Mouse (Mus musculus) liver, embryonic 14.5 days (tissue): ENCODE measurements around the gene Pikfyve. TPM values are rescaled to one million over a fixed set of nuclear protein-coding genes. Genes with fewer than 3 reads are reported as not detected.

Experiments used
- ATAC-seq: fragments of 200-750 bp; cut with Nextera tagmentation; 2 replicates; pipeline ENCODE4 v1.8.0; 2017; ENCODE audit warnings: moderate number of reproducible peaks, mild to moderate bottlenecking, moderate library complexity; ENCODE audit not compliant: insufficient read depth
- DNase-seq, 3 experiments: peaks; one replicate each; pipeline ENCODE4 v3.0.0-alpha.2; 2012 to 2013; ENCODE audit warnings: low read depth in 3 of 3, low spot score in 3 of 3
- H3K27ac ChIP-seq: fragments of 300-500 bp; sonication (generic); 2 replicates; pipeline ENCODE4 v1.5.1; 2014; ENCODE audit warnings: moderate library complexity, mild to moderate bottlenecking, control low read depth, inconsistent platforms
- H3K27me3 ChIP-seq: fragments of 300-500 bp; sonication (generic); 2 replicates; pipeline ENCODE4 v1.6.1; 2014; ENCODE audit warnings: mild to moderate bottlenecking, low read length, moderate library complexity; ENCODE audit not compliant: control insufficient read depth, insufficient read depth
- H3K36me3 ChIP-seq: fragments of 300-500 bp; sonication (generic); replicated peaks from 2 replicates; pipeline ENCODE4 v1.6.1; 2014; ENCODE audit warnings: low read depth; ENCODE audit not compliant: control insufficient read depth, insufficient read depth
- H3K4me1 ChIP-seq, 2 experiments: fragments of 200-500 bp in 1 of 2; fragments of 300-500 bp in 1 of 2; sonication (generic) in 1 of 2; replicated peaks; 2 replicates each; pipeline ENCODE4 v1.6.1; 2012 to 2014; ENCODE audit warnings: antibody characterized with exemption in 1 of 2, inconsistent platforms in 1 of 2, low read length in 1 of 2; ENCODE audit not compliant: control insufficient read depth in 2 of 2, insufficient read depth in 2 of 2
- H3K4me2 ChIP-seq: fragments of 300-500 bp; sonication (generic); 2 replicates; pipeline ENCODE4 v1.6.1; 2014; ENCODE audit warnings: low read depth, mild to moderate bottlenecking, control low read depth, moderate library complexity
- H3K4me3 ChIP-seq, 2 experiments: fragments of 200-500 bp in 1 of 2; fragments of 300-500 bp in 1 of 2; sonication (generic) in 1 of 2; 2 replicates each; pipeline ENCODE4 v1.5.1; 2012 to 2014; ENCODE audit warnings: low read depth in 2 of 2, low read length in 2 of 2, mild to moderate bottlenecking in 2 of 2, control low read depth in 1 of 2, inconsistent platforms in 1 of 2, moderate library complexity in 1 of 2; ENCODE audit not compliant: insufficient read depth in 1 of 2
- H3K9ac ChIP-seq: fragments of 300-500 bp; sonication (generic); replicated peaks from 2 replicates; pipeline ENCODE4 v1.6.1; 2014; ENCODE audit warnings: mild to moderate bottlenecking, control low read depth, moderate library complexity
- H3K9me3 ChIP-seq: fragments of 300-500 bp; sonication (generic); 2 replicates; pipeline ENCODE4 v1.6.1; 2016; ENCODE audit warnings: low read length, mixed read lengths; ENCODE audit not compliant: control insufficient read depth
- CTCF ChIP-seq: IDR thresholded peaks from 2 replicates; pipeline ENCODE4 v1.5.1; 2016; ENCODE audit warnings: antibody characterized with exemption, low read depth, control low read depth
- EP300 ChIP-seq: IDR thresholded peaks from 2 replicates; pipeline ENCODE4 v1.6.1; 2016; ENCODE audit warnings: antibody characterized with exemption, low read depth
- WGBS: fragments of 180-500 bp; shearing (Covaris S2); extraction: QIAGEN DNeasy Blood & Tissue Kit; methylation state at CpG from one replicate; pipeline ENCODE4 v1.1.7; 2014; ENCODE audit not compliant: insufficient replicate concordance; 5-methylcytosine and 5-hydroxymethylcytosine counted together
- polyA plus RNA-seq, 2 experiments: library from polyadenylated mRNA; depleted of rRNA in 1 of 2; stranded (reverse) in 1 of 2; unstranded in 1 of 2; fragments of >200 nt; fragmentation: Nextera tagmentation in 1 of 2; extraction: Ambion mirVana in 1 of 2; gene quantifications; 2 replicates each; pipeline versions ENCODE4 v1.2.1 to v1.2.3; 2012 to 2014

Gene Pikfyve
- polyA plus RNA-seq (2012; rRNA removed) = 1.6 and 2.6 TPM in 2 replicates
- 4.9 and 5.1 TPM in 2 replicates for polyA plus RNA-seq (2014; fragmentation: Nextera tagmentation; extraction: Ambion mirVana)

DNA sequence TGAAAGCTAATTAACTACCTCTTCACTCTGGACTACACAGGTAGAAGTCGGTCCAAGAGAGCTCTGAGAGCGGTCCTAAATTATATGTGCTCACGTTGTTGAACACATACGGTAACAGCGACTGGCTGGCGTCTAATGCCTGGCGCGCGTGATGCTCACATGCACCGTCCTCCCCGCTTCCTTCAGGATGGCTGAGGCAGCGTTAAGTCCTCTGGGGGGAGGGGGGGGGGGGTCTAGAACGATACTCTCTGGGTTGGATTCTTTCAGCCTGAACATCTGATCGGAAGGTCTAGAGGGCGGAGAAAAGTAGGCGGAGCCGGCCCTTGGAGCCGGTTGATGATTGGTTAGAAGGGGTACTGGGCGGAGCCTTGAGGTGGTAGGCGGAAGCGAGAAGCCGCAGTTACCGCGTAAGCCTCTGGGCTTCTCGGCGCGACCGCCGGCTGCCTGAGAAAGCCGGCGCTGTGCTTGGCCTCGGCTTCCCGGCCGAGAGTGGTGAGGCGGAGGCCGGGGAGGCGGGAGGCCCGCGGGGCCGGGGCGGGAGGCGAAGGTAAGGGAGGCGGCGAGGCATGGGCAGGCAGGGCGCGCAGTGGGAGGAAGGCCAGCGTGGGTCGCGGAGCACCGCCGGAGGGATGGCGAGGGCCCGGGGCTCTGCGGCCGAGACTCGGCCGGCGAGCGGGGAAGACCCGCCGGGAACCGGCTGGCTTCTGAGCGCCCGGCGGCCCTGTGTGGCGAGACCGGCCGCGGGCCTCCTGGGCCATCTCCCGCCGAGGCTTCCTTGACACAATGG lies at the start of gene Pikfyve, which contains the start of gene Idh1:
Gene Pikfyve (plus strand): TSS at position 397 of the 787 bp plus-strand sequence.
Gene Idh1 (minus strand): TSS at position 214 of the 787 bp plus-strand sequence.
- TF ChIP-seq EP300 (no peak), CTCF (peak; percentile 37)
- Histone ChIP-seq H3K4me2 (peak within 1 kb of the TSS; percentile 99), H3K4me3 (peak within 1 kb of the TSS; percentile 89 to 94), H3K9ac (peak within 1 kb of the TSS; percentile 89), H3K27me3 (no peaks in the 10 kb centered on the region), H3K4me1 (peaks cover 8 to 14% of the 10 kb centered on the region in 2 experiments; a peak in 3 of 4 replicates), H3K27ac (peak within 1 kb of the TSS; percentile 61), H3K9me3 (no peaks in the 10 kb centered on the region), H3K36me3 (no peaks in the 10 kb centered on the region)
- under 1% methylated on average over 63 of the region's 71 CpGs for WGBS
- ATAC-seq = peak; percentile 95
- peak; percentile 92 to 94 (median 92) for DNase-seq

DNA sequence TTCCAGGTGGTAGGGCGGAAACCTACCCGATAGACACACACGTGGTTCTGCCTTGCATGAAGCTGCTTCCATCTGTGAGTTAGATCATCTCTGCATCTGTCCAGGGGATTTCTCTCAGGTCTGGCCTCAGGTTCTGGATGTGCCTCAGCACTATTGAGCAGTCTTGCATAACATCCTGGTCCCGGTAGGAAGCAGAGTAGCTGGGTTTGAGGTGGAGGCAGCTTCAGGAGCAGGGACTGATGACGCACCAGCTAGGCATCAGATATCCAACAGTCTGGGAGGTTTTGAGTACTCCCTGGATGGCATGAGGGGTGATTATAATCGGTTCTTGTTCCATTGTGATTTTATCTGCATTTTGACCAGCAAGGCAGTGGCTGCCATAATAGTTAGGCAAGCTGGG lies 48.9 kb upstream of the Pikfyve start:
- 65% methylated on average over 6 of the region's 6 CpGs for WGBS
- no peaks in the 10 kb centered on the region for H3K36me3 ChIP-seq

DNA sequence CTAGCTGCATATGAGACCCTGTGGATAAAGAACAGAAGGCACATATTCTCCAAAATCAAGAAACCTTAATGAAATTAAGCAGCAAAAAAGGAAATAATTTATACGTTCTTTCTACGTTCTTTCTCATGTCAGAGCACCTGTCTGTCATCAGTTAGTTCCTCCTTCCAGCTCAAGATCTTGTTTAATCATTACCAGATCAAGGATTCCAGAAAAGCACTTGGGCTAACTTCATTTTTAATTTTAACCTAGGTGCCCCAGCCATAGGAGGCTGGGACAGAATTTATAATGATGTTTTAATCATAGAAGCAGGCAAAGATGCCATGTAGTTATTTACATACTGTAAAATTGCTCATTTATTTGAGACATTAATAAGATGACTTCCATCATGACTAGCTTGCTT lies 41.7 kb upstream of the Pikfyve start:
- no peak overlapping the region for H3K4me3 ChIP-seq
- no peaks in the 10 kb centered on the region for H3K4me1 ChIP-seq
- no peaks in the 10 kb centered on the region for H3K9me3 ChIP-seq
- ATAC-seq (no peak), DNase-seq (no peak)
- no peak overlapping the region for H3K27ac ChIP-seq
- no peak overlapping the region for H3K4me2 ChIP-seq
- 67% methylated on average over 2 of the region's 2 CpGs for WGBS
- H3K9ac ChIP-seq = no peak overlapping the region
- TF ChIP-seq EP300 (no peak), CTCF (no peak)
- H3K36me3 ChIP-seq = no peaks in the 10 kb centered on the region
- H3K27me3 ChIP-seq = no peaks in the 10 kb centered on the region

More for the DNA sequence above, 48.9 kb upstream of the Pikfyve start:
- Histone ChIP-seq H3K9ac (no peak overlapping the region), H3K4me3 (no peak overlapping the region), H3K4me1 (no peaks in the 10 kb centered on the region), H3K4me2 (no peak overlapping the region), H3K9me3 (no peaks in the 10 kb centered on the region), H3K27me3 (no peaks in the 10 kb centered on the region), H3K27ac (no peak overlapping the region)
- ATAC-seq (no peak), DNase-seq (no peak)
- TF ChIP-seq EP300 = no peak
- no peak for TF ChIP-seq CTCF

DNA sequence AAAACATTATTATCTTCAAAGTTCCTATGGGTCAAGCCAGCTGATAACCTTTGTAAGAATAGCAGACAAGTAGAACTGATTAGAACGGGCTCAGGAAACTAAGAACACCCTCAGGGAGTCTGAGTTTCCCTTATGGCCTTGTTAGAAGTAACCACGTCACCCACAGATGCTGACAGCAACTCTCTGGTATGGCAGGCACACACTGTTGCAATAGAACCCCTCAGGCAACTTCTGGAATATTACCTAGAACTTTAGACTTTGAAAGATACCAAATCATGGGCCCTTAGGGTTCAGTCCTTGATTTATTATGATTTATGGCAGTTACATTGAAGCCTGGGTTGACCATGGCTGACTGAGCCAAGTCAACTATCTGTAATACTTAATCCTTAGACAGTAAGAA lies 39.9 kb upstream of the Pikfyve start:
- H3K4me1 ChIP-seq = no peaks in the 10 kb centered on the region
- 12% methylated on average over 2 of the region's 2 CpGs for WGBS
- no peak for ATAC-seq

DNA sequence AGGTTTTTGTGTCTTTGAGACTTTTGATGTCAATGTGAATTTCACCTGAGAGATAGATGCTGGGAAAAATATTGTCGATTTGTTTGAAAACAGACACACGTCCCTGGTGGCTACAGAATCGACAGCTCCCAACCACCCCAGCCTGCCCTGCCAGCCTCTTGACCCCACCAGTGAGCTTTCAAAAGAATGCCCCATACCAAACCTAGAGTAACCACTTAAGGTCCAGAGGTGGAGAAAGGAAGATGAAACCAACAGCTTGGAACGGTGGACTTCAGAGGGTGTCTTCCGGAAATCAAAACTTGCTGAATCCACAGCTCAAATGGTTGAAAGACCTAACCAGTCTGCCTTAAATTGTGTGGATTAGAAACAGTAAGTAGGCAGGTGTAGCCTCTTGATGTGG lies 39.2 kb upstream of the Pikfyve start:
- no peak for TF ChIP-seq CTCF
- TF ChIP-seq EP300 = no peak
- H3K4me1 ChIP-seq = no peaks in the 10 kb centered on the region
- ATAC-seq (no peak), DNase-seq (no peak)
- H3K27me3 ChIP-seq = no peaks in the 10 kb centered on the region
- H3K36me3 ChIP-seq = no peaks in the 10 kb centered on the region
- H3K4me3 ChIP-seq = no peak overlapping the region
- no peak overlapping the region for H3K9ac ChIP-seq
- no peak overlapping the region for H3K4me2 ChIP-seq
- WGBS = 68% methylated on average over 5 of the region's 5 CpGs
- no peaks in the 10 kb centered on the region for H3K9me3 ChIP-seq
- H3K27ac ChIP-seq = no peak overlapping the region

More for the DNA sequence above, 39.9 kb upstream of the Pikfyve start:
- Histone ChIP-seq H3K36me3 (no peaks in the 10 kb centered on the region), H3K27me3 (no peaks in the 10 kb centered on the region), H3K9ac (no peak overlapping the region), H3K27ac (no peak overlapping the region), H3K4me2 (no peak overlapping the region), H3K9me3 (no peaks in the 10 kb centered on the region), H3K4me3 (no peak overlapping the region)
- TF ChIP-seq CTCF = no peak
- no peak for TF ChIP-seq EP300
- DNase-seq = no peak
